Mouse (Mus musculus): ENCODE measurements around the gene Usp7. TPM values are rescaled to one million over a fixed set of nuclear protein-coding genes. Genes with fewer than 3 reads are reported as not detected.

Usp7 gene
- total RNA-seq (2021): 100 to 1,000 TPM; 155 to 156 TPM
- long read RNA-seq, experiment 1, full-length matches to known transcripts: 12 of 33 reads
- long read RNA-seq, experiment 1, partial matches to known transcripts: 17 of 33 reads
- long read RNA-seq, experiment 1, other reads (novel, unspliced or antisense): 4 of 33 reads
- long read RNA-seq, experiment 2, full-length matches to known transcripts: 5 of 24 reads
- long read RNA-seq, experiment 2, partial matches to known transcripts: 14 of 24 reads
- long read RNA-seq, experiment 2, other reads (novel, unspliced or antisense): 5 of 24 reads

GRCm38 (mm10) chr16:8791949-8792557, at the start of gene Usp7:
Gene Usp7, minus strand, starts transcription at chr16:8792308.
- no peak for DNase-seq (ENCODE audit: low spot score in 2 of 2)
- intact Hi-C loops (cut with DNase I): no loop called here

- DNase-seq (ENCODE audit: low spot score in 2 of 2): no peak
- intact Hi-C loops (cut with DNase I): no loop called here
Measured at GRCm38 (mm10) chr16:8840557-8840956, 48.4 kb upstream of the Usp7 start.

- no peak for DNase-seq (ENCODE audit: low spot score in 2 of 2)
- intact Hi-C loops (cut with DNase I): no loop called here
Measured at GRCm38 (mm10) chr16:8838921-8839320, 46.8 kb upstream of the Usp7 start.

- intact Hi-C loops (cut with DNase I): no loop called here
- no peak for DNase-seq (ENCODE audit: low spot score in 2 of 2)
Measured at GRCm38 (mm10) chr16:8837595-8837994, 45.5 kb upstream of the Usp7 start.

- DNase-seq (ENCODE audit: low spot score in 2 of 2): no peak
- intact Hi-C loops (cut with DNase I): no loop called here
Measured at GRCm38 (mm10) chr16:8836876-8837275, 44.8 kb upstream of the Usp7 start.

- intact Hi-C loops (cut with DNase I): loop anchor here (2.0 kb wide), 1 partner anchor 94 kb away; no protein-coding TSS in a partner anchor
Measured at GRCm38 (mm10) chr16:8831241-8831640, 39.1 kb upstream of the Usp7 start.

GRCm38 (mm10) chr16:8830431-8831211, 38.5 kb upstream of the Usp7 start:
- DNase-seq (ENCODE audit: low spot score in 2 of 2): peak; percentile 35 to 61
- intact Hi-C loops (cut with DNase I): loop anchor here (2.0 kb wide), 1 partner anchor 94 kb away; no protein-coding TSS in a partner anchor

More at GRCm38 (mm10) chr16:8831241-8831640, 39.1 kb upstream of the Usp7 start:
- no peak for DNase-seq (ENCODE audit: low spot score in 2 of 2)

- peak; percentile 98 to 99 for DNase-seq (ENCODE audit: low spot score in 2 of 2)
- intact Hi-C loops (cut with DNase I): loop anchor here (2.0 kb wide), 1 partner anchor 93 kb away; no protein-coding TSS in a partner anchor
Measured at GRCm38 (mm10) chr16:8829564-8830359, 37.7 kb upstream of the Usp7 start, which contains the start of gene 1810013L24Rik. Gene 1810013L24Rik, plus strand, starts transcription at chr16:8830100.

GRCm38 (mm10) chr16:8828636-8829563, 36.8 kb upstream of the Usp7 start:
- peak in 1 of 2 experiments; percentile 56 for DNase-seq (ENCODE audit: low spot score in 2 of 2)
- intact Hi-C loops (cut with DNase I): no loop called here

- intact Hi-C loops (cut with DNase I): no loop called here
- DNase-seq (ENCODE audit: low spot score in 2 of 2): no peak
Measured at GRCm38 (mm10) chr16:8827366-8827765, 35.3 kb upstream of the Usp7 start.

GRCm38 (mm10) chr16:8823661-8824060, 31.6 kb upstream of the Usp7 start:
- DNase-seq (ENCODE audit: low spot score in 2 of 2): no peak
- intact Hi-C loops (cut with DNase I): no loop called here

- intact Hi-C loops (cut with DNase I): no loop called here
- DNase-seq (ENCODE audit: low spot score in 2 of 2): no peak
Measured at GRCm38 (mm10) chr16:8822586-8822985, 30.5 kb upstream of the Usp7 start.

GRCm38 (mm10) chr16:8821429-8821828, 29.3 kb upstream of the Usp7 start:
- DNase-seq (ENCODE audit: low spot score in 2 of 2): peak; percentile 50 to 77
- intact Hi-C loops (cut with DNase I): no loop called here

- intact Hi-C loops (cut with DNase I): no loop called here
- DNase-seq (ENCODE audit: low spot score in 2 of 2): no peak
Measured at GRCm38 (mm10) chr16:8817872-8818271, 25.8 kb upstream of the Usp7 start.

GRCm38 (mm10) chr16:8810399-8811127, 18.5 kb upstream of the Usp7 start:
- intact Hi-C loops (cut with DNase I): no loop called here
- DNase-seq (ENCODE audit: low spot score in 2 of 2): peak; percentile 12 to 38

GRCm38 (mm10) chr16:8806703-8807102, 14.6 kb upstream of the Usp7 start:
- intact Hi-C loops (cut with DNase I): no loop called here
- DNase-seq (ENCODE audit: low spot score in 2 of 2): no peak

- intact Hi-C loops (cut with DNase I): no loop called here
- no peak for DNase-seq (ENCODE audit: low spot score in 2 of 2)
Measured at GRCm38 (mm10) chr16:8795906-8796305, 3.8 kb upstream of the Usp7 start.

GRCm38 (mm10) chr16:8794952-8795351, 2.8 kb upstream of the Usp7 start:
- DNase-seq (ENCODE audit: low spot score in 2 of 2): no peak
- intact Hi-C loops (cut with DNase I): no loop called here

All from left cerebral cortex, postnatal 14 days (tissue).